Mouse (Mus musculus): ENCODE data around the gene Pepd. TPM values are rescaled to one million over a fixed set of nuclear protein-coding genes. Genes with fewer than 3 reads are reported as not detected.
A peak's percentile ranks its signal among the peaks of the same experiment; 100 is the strongest.

Gene Pepd
- polyA plus RNA-seq, 1 experiment from 2014 or later: 62.6 TPM

GRCm38 (mm10) chr7:35023251-35023650, 111.1 kb downstream of the Pepd start:
- no peaks in the 10 kb centered on the region for H3K9me3 ChIP-seq
- no peak overlapping the region for H3K27ac ChIP-seq (replicated peaks)
- 87% methylated on average over 4 of the region's 4 CpGs for WGBS
- no peak for ATAC-seq (ENCODE audit: low FRiP score, low read depth)
- no peak overlapping the region for H3K4me3 ChIP-seq
- H3K36me3 ChIP-seq: no peaks in the 10 kb centered on the region
- 0 out of 2 replicates have a peak, but pooled peaks cover 4% of the 10 kb centered on the region for H3K4me1 ChIP-seq (replicated peaks)
- H3K4me2 ChIP-seq: no peak overlapping the region
- H3K27me3 ChIP-seq: no peaks in the 10 kb centered on the region
- H3K9ac ChIP-seq: no peak overlapping the region

GRCm38 (mm10) chr7:35024426-35024825, 112.2 kb downstream of the Pepd start:
- no peak overlapping the region for H3K4me3 ChIP-seq
- ATAC-seq (ENCODE audit: low FRiP score, low read depth): no peak
- WGBS: 78% methylated on average over 1 of the region's 1 CpGs

GRCm38 (mm10) chr7:35025409-35026275, 113.5 kb downstream of the Pepd start:
- Histone ChIP-seq H3K9ac (no peak overlapping the region), H3K4me1 (replicated peaks) (0 out of 2 replicates have a peak, but pooled peaks cover 5% of the 10 kb centered on the region), H3K4me3 (no peak overlapping the region), H3K27me3 (no peaks in the 10 kb centered on the region), H3K4me2 (no peak overlapping the region), H3K36me3 (no peaks in the 10 kb centered on the region), H3K27ac (replicated peaks) (no peak overlapping the region), H3K9me3 (no peaks in the 10 kb centered on the region)
- peak; percentile 76 for ATAC-seq (ENCODE audit: low FRiP score, low read depth)
- WGBS: 48% methylated on average over 5 of the region's 5 CpGs

More at GRCm38 (mm10) chr7:35024426-35024825, 112.2 kb downstream of the Pepd start:
- Histone ChIP-seq H3K27ac (replicated peaks) (no peak overlapping the region), H3K4me2 (no peak overlapping the region), H3K27me3 (no peaks in the 10 kb centered on the region), H3K9ac (no peak overlapping the region), H3K4me1 (replicated peaks) (0 out of 2 replicates have a peak, but pooled peaks cover 5% of the 10 kb centered on the region), H3K9me3 (no peaks in the 10 kb centered on the region), H3K36me3 (no peaks in the 10 kb centered on the region)

- 78% methylated on average over 4 of the region's 4 CpGs for WGBS
- Histone ChIP-seq H3K4me2 (no peak overlapping the region), H3K4me1 (replicated peaks) (0 out of 2 replicates have a peak, but pooled peaks cover 5% of the 10 kb centered on the region), H3K27ac (replicated peaks) (no peak overlapping the region), H3K4me3 (no peak overlapping the region), H3K9ac (no peak overlapping the region), H3K9me3 (no peaks in the 10 kb centered on the region), H3K36me3 (no peaks in the 10 kb centered on the region), H3K27me3 (no peaks in the 10 kb centered on the region)
- ATAC-seq (ENCODE audit: low FRiP score, low read depth): no peak
Observed at GRCm38 (mm10) chr7:35026276-35026630, 114.1 kb downstream of the Pepd start.

GRCm38 (mm10) chr7:35026838-35027291, 114.7 kb downstream of the Pepd start:
- H3K4me2 ChIP-seq: no peak overlapping the region
- no peak for ATAC-seq (ENCODE audit: low FRiP score, low read depth)
- 59% methylated on average over 3 of the region's 3 CpGs for WGBS
- no peaks in the 10 kb centered on the region for H3K36me3 ChIP-seq
- H3K27ac ChIP-seq (replicated peaks): no peak overlapping the region
- H3K27me3 ChIP-seq: no peaks in the 10 kb centered on the region
- H3K4me1 ChIP-seq (replicated peaks): 0 out of 2 replicates have a peak, but pooled peaks cover 5% of the 10 kb centered on the region
- H3K4me3 ChIP-seq: no peak overlapping the region
- H3K9ac ChIP-seq: no peak overlapping the region
- no peaks in the 10 kb centered on the region for H3K9me3 ChIP-seq

- Histone ChIP-seq H3K9me3 (no peaks in the 10 kb centered on the region), H3K4me2 (no peak overlapping the region), H3K9ac (no peak overlapping the region), H3K27ac (replicated peaks) (peak overlapping the region; percentile 12; the same call in 1 of the 2 replicates), H3K4me1 (replicated peaks) (0 out of 2 replicates have a peak, but pooled peaks cover 5% of the 10 kb centered on the region), H3K27me3 (no peaks in the 10 kb centered on the region), H3K4me3 (no peak overlapping the region), H3K36me3 (no peaks in the 10 kb centered on the region)
- ATAC-seq (ENCODE audit: low FRiP score, low read depth): no peak
- WGBS: 62% methylated on average over 9 of the region's 9 CpGs
Observed at GRCm38 (mm10) chr7:35027801-35028420, 115.7 kb downstream of the Pepd start.

GRCm38 (mm10) chr7:35028559-35028958, 116.4 kb downstream of the Pepd start:
- WGBS: 80% methylated on average over 16 of the region's 16 CpGs
- H3K27me3 ChIP-seq: no peaks in the 10 kb centered on the region
- H3K4me3 ChIP-seq: no peak overlapping the region
- no peak overlapping the region for H3K9ac ChIP-seq
- H3K36me3 ChIP-seq: no peaks in the 10 kb centered on the region
- H3K4me2 ChIP-seq: no peak overlapping the region
- no peak overlapping the region for H3K27ac ChIP-seq (replicated peaks)
- H3K9me3 ChIP-seq: no peaks in the 10 kb centered on the region
- H3K4me1 ChIP-seq (replicated peaks): 0 out of 2 replicates have a peak, but pooled peaks cover 5% of the 10 kb centered on the region
- no peak for ATAC-seq (ENCODE audit: low FRiP score, low read depth)

GRCm38 (mm10) chr7:35029228-35029627, 117.0 kb downstream of the Pepd start:
- Histone ChIP-seq H3K9ac (no peak overlapping the region), H3K27me3 (no peaks in the 10 kb centered on the region), H3K9me3 (no peaks in the 10 kb centered on the region), H3K4me3 (no peak overlapping the region), H3K4me2 (no peak overlapping the region), H3K36me3 (no peaks in the 10 kb centered on the region), H3K27ac (replicated peaks) (no peak overlapping the region), H3K4me1 (replicated peaks) (peaks cover 6% of the 10 kb centered on the region)
- ATAC-seq (ENCODE audit: low FRiP score, low read depth): no peak
- 89% methylated on average over 5 of the region's 5 CpGs for WGBS

GRCm38 (mm10) chr7:35029648-35030047, 117.5 kb downstream of the Pepd start:
- Histone ChIP-seq H3K36me3 (no peaks in the 10 kb centered on the region), H3K4me1 (replicated peaks) (peaks cover 10% of the 10 kb centered on the region), H3K9ac (no peak overlapping the region), H3K4me2 (no peak overlapping the region), H3K27me3 (no peaks in the 10 kb centered on the region), H3K4me3 (no peak overlapping the region), H3K27ac (replicated peaks) (no peak overlapping the region), H3K9me3 (no peaks in the 10 kb centered on the region)
- ATAC-seq (ENCODE audit: low FRiP score, low read depth): no peak
- 75% methylated on average over 3 of the region's 3 CpGs for WGBS

- no peak for ATAC-seq (ENCODE audit: low FRiP score, low read depth)
- Histone ChIP-seq H3K27ac (replicated peaks) (no peak overlapping the region), H3K36me3 (no peaks in the 10 kb centered on the region), H3K9ac (no peak overlapping the region), H3K27me3 (no peaks in the 10 kb centered on the region), H3K9me3 (no peaks in the 10 kb centered on the region), H3K4me3 (no peak overlapping the region), H3K4me2 (no peak overlapping the region), H3K4me1 (replicated peaks) (peaks cover 20% of the 10 kb centered on the region)
- WGBS: 71% methylated on average over 6 of the region's 6 CpGs
Observed at GRCm38 (mm10) chr7:35030567-35030966, 118.4 kb downstream of the Pepd start.

GRCm38 (mm10) chr7:35035141-35035553, 123.0 kb downstream of the Pepd start:
- 14% methylated on average over 6 of the region's 6 CpGs for WGBS
- no peaks in the 10 kb centered on the region for H3K36me3 ChIP-seq
- no peak overlapping the region for H3K9ac ChIP-seq
- H3K4me1 ChIP-seq (replicated peaks): peaks cover 34% of the 10 kb centered on the region
- H3K4me2 ChIP-seq: no peak overlapping the region
- H3K4me3 ChIP-seq: no peak overlapping the region
- no peaks in the 10 kb centered on the region for H3K27me3 ChIP-seq
- no peaks in the 10 kb centered on the region for H3K9me3 ChIP-seq
- peak; percentile 32 for ATAC-seq (ENCODE audit: low FRiP score, low read depth)
- H3K27ac ChIP-seq (replicated peaks): peak overlapping the region; percentile 61

GRCm38 (mm10) chr7:35035565-35035964, 123.4 kb downstream of the Pepd start:
- ATAC-seq (ENCODE audit: low FRiP score, low read depth): no peak
- Histone ChIP-seq H3K27me3 (no peaks in the 10 kb centered on the region), H3K36me3 (no peaks in the 10 kb centered on the region), H3K27ac (replicated peaks) (peak overlapping the region; percentile 61), H3K4me3 (no peak overlapping the region), H3K9me3 (no peaks in the 10 kb centered on the region), H3K9ac (no peak overlapping the region), H3K4me2 (no peak overlapping the region), H3K4me1 (replicated peaks) (peaks cover 34% of the 10 kb centered on the region)
- 84% methylated on average over 4 of the region's 4 CpGs for WGBS
